Comparison of ENCODE assay signal across 22 mouse cellular contexts in genomic region chr17:65594687-65595086, GRCm38 (mm10). TPM values are rescaled to one million over a fixed set of nuclear protein-coding genes. Genes with fewer than 3 reads are reported as not detected.
"Had no signal": no experiment of that assay in that cellular context is flagged by ENCODE, and none has a peak within 500 bp of the region (broad histone marks: within the 10 kb centered on the region; RNA-seq: fewer than 3 reads in every experiment).

No protein-coding gene starts in this region.

- H3K27me3 ChIP-seq: neural tube, embryonic 13.5 days; neural tube, embryonic 15.5 days; stomach, embryonic 15.5 days had no signal

- H3K9ac ChIP-seq: neural tube, embryonic 13.5 days; neural tube, embryonic 15.5 days; stomach, embryonic 15.5 days had no signal

- H3K27ac ChIP-seq: neural tube, embryonic 13.5 days; neural tube, embryonic 15.5 days; stomach, embryonic 15.5 days; stomach, postnatal 0 days had no signal

- H3K4me3 ChIP-seq: neural tube, embryonic 13.5 days; neural tube, embryonic 15.5 days; stomach, embryonic 15.5 days had no signal

- H3K9me3 ChIP-seq: neural tube, embryonic 13.5 days; neural tube, embryonic 15.5 days; stomach, embryonic 15.5 days had no signal

- DNase-seq: retina, postnatal 1 day; right cerebral cortex, adult 18-20 months; right cerebral cortex, postnatal 14 days; right cerebral cortex, postnatal 25 days; right cerebral cortex, postnatal 4 days; spleen, adult 18-20 months; thymus, adult 18-20 months; thymus, adult 2 months; thymus, postnatal 14 days; thymus, postnatal 25 days; thymus, postnatal 36 days; thymus, postnatal 4 days had no signal

- H3K4me2 ChIP-seq: neural tube, embryonic 13.5 days; neural tube, embryonic 15.5 days; stomach, embryonic 15.5 days had no signal

RNA-seq across cellular contexts. Expression of gene Txndc2, which starts 47.3 kb away (rescaled TPM):
- polyA plus RNA-seq: neural tube, embryonic 13.5 days; small intestine, adult 2 months; spleen, adult 2 months; stomach, embryonic 14.5 days; stomach, embryonic 15.5 days; stomach, embryonic 16.5 days; stomach, postnatal 0 days; thymus, adult 2 months had no signal

RNA-seq across cellular contexts. Expression of gene Tmem232, which starts 54.1 kb away (rescaled TPM):
- total RNA-seq: neutrophil, adult 5-6 weeks had no signal
- polyA plus RNA-seq: small intestine, adult 2 months; spleen, adult 2 months; stomach, embryonic 14.5 days; stomach, embryonic 16.5 days; stomach, postnatal 0 days; thymus, adult 2 months; thymus, postnatal 0 days had no signal
